Mouse (Mus musculus) liver, embryonic 14.5 days (tissue): ENCODE measurements at regions not wholly inside any gene's neighbourhood (a gene's known extent, or its start where the extent isn't known, plus 50 kb on each side); places are given as distances from the start of the nearest gene placed in this dataset.

Experiments
- ATAC-seq: fragments of 200-750 bp; cut with Nextera tagmentation; 2 replicates; pipeline ENCODE4 v1.8.0; 2017; ENCODE audit warnings: moderate number of reproducible peaks, mild to moderate bottlenecking, moderate library complexity; ENCODE audit not compliant: insufficient read depth
- DNase-seq, 3 experiments: peaks; one replicate each; pipeline ENCODE4 v3.0.0-alpha.2; 2012 to 2013; ENCODE audit warnings: low read depth in 3 of 3, low spot score in 3 of 3
- H3K27ac ChIP-seq: fragments of 300-500 bp; sonication (generic); 2 replicates; pipeline ENCODE4 v1.5.1; 2014; ENCODE audit warnings: moderate library complexity, mild to moderate bottlenecking, control low read depth, inconsistent platforms
- H3K27me3 ChIP-seq: fragments of 300-500 bp; sonication (generic); 2 replicates; pipeline ENCODE4 v1.6.1; 2014; ENCODE audit warnings: mild to moderate bottlenecking, low read length, moderate library complexity; ENCODE audit not compliant: control insufficient read depth, insufficient read depth
- H3K36me3 ChIP-seq: fragments of 300-500 bp; sonication (generic); replicated peaks from 2 replicates; pipeline ENCODE4 v1.6.1; 2014; ENCODE audit warnings: low read depth; ENCODE audit not compliant: control insufficient read depth, insufficient read depth
- H3K4me1 ChIP-seq, 2 experiments: fragments of 200-500 bp in 1 of 2; fragments of 300-500 bp in 1 of 2; sonication (generic) in 1 of 2; replicated peaks; 2 replicates each; pipeline ENCODE4 v1.6.1; 2012 to 2014; ENCODE audit warnings: antibody characterized with exemption in 1 of 2, inconsistent platforms in 1 of 2, low read length in 1 of 2; ENCODE audit not compliant: control insufficient read depth in 2 of 2, insufficient read depth in 2 of 2
- H3K4me2 ChIP-seq: fragments of 300-500 bp; sonication (generic); 2 replicates; pipeline ENCODE4 v1.6.1; 2014; ENCODE audit warnings: low read depth, mild to moderate bottlenecking, control low read depth, moderate library complexity
- H3K4me3 ChIP-seq, 2 experiments: fragments of 200-500 bp in 1 of 2; fragments of 300-500 bp in 1 of 2; sonication (generic) in 1 of 2; 2 replicates each; pipeline ENCODE4 v1.5.1; 2012 to 2014; ENCODE audit warnings: low read depth in 2 of 2, low read length in 2 of 2, mild to moderate bottlenecking in 2 of 2, control low read depth in 1 of 2, inconsistent platforms in 1 of 2, moderate library complexity in 1 of 2; ENCODE audit not compliant: insufficient read depth in 1 of 2
- H3K9ac ChIP-seq: fragments of 300-500 bp; sonication (generic); replicated peaks from 2 replicates; pipeline ENCODE4 v1.6.1; 2014; ENCODE audit warnings: mild to moderate bottlenecking, control low read depth, moderate library complexity
- H3K9me3 ChIP-seq: fragments of 300-500 bp; sonication (generic); 2 replicates; pipeline ENCODE4 v1.6.1; 2016; ENCODE audit warnings: low read length, mixed read lengths; ENCODE audit not compliant: control insufficient read depth
- CTCF ChIP-seq: IDR thresholded peaks from 2 replicates; pipeline ENCODE4 v1.5.1; 2016; ENCODE audit warnings: antibody characterized with exemption, low read depth, control low read depth
- EP300 ChIP-seq: IDR thresholded peaks from 2 replicates; pipeline ENCODE4 v1.6.1; 2016; ENCODE audit warnings: antibody characterized with exemption, low read depth
- WGBS: fragments of 180-500 bp; shearing (Covaris S2); extraction: QIAGEN DNeasy Blood & Tissue Kit; methylation state at CpG from one replicate; pipeline ENCODE4 v1.1.7; 2014; ENCODE audit not compliant: insufficient replicate concordance; 5-methylcytosine and 5-hydroxymethylcytosine counted together

GRCm38 (mm10) chr2:173388140-173388539 is 111.8 kb upstream of the Pmepa1 start:
- Histone ChIP-seq H3K4me3 (no peak overlapping the region), H3K9ac (no peak overlapping the region), H3K36me3 (no peaks in the 10 kb centered on the region), H3K27me3 (no peaks in the 10 kb centered on the region), H3K27ac (no peak overlapping the region), H3K4me1 (no peaks in the 10 kb centered on the region), H3K4me2 (no peak overlapping the region), H3K9me3 (no peaks in the 10 kb centered on the region)
- TF ChIP-seq EP300 (no peak), CTCF (no peak)
- DNase-seq (no peak), ATAC-seq (no peak)
- 35% methylated on average over 4 of the region's 4 CpGs for WGBS

GRCm38 (mm10) chr2:173392557-173393323 is 116.4 kb upstream of the Pmepa1 start:
- no peak for TF ChIP-seq EP300
- no peak for TF ChIP-seq CTCF
- no peak overlapping the region for H3K4me2 ChIP-seq
- H3K9ac ChIP-seq: no peak overlapping the region
- no peak overlapping the region for H3K4me3 ChIP-seq
- ATAC-seq (no peak), DNase-seq (no peak)
- no peaks in the 10 kb centered on the region for H3K36me3 ChIP-seq
- H3K27me3 ChIP-seq: no peaks in the 10 kb centered on the region
- WGBS: 74% methylated on average over 14 of the region's 14 CpGs
- no peak overlapping the region for H3K27ac ChIP-seq
- no peaks in the 10 kb centered on the region for H3K9me3 ChIP-seq
- no peaks in the 10 kb centered on the region for H3K4me1 ChIP-seq

GRCm38 (mm10) chr2:173393324-173393592 is 116.9 kb upstream of the Pmepa1 start:
- no peaks in the 10 kb centered on the region for H3K9me3 ChIP-seq
- no peak for TF ChIP-seq CTCF
- TF ChIP-seq EP300: no peak
- no peaks in the 10 kb centered on the region for H3K36me3 ChIP-seq
- no peaks in the 10 kb centered on the region for H3K4me1 ChIP-seq
- DNase-seq: no peak
- H3K27ac ChIP-seq: no peak overlapping the region
- no peak overlapping the region for H3K9ac ChIP-seq
- H3K4me2 ChIP-seq: no peak overlapping the region
- ATAC-seq: no peak
- 49% methylated on average over 2 of the region's 2 CpGs for WGBS
- H3K4me3 ChIP-seq: no peak overlapping the region
- H3K27me3 ChIP-seq: no peaks in the 10 kb centered on the region

GRCm38 (mm10) chr2:173395526-173395925 is 119.2 kb upstream of the Pmepa1 start:
- ATAC-seq (no peak), DNase-seq (no peak)
- H3K9me3 ChIP-seq: no peaks in the 10 kb centered on the region
- no peaks in the 10 kb centered on the region for H3K27me3 ChIP-seq
- H3K27ac ChIP-seq: no peak overlapping the region
- no peaks in the 10 kb centered on the region for H3K36me3 ChIP-seq
- H3K4me2 ChIP-seq: no peak overlapping the region
- H3K4me1 ChIP-seq: no peaks in the 10 kb centered on the region
- no peak overlapping the region for H3K4me3 ChIP-seq
- 34% methylated on average over 6 of the region's 6 CpGs for WGBS
- no peak for TF ChIP-seq EP300
- no peak for TF ChIP-seq CTCF
- H3K9ac ChIP-seq: no peak overlapping the region

- Histone ChIP-seq H3K9ac (no peak overlapping the region), H3K36me3 (no peaks in the 10 kb centered on the region), H3K4me3 (no peak overlapping the region), H3K27me3 (no peaks in the 10 kb centered on the region), H3K4me1 (no peaks in the 10 kb centered on the region), H3K27ac (no peak overlapping the region), H3K4me2 (no peak overlapping the region), H3K9me3 (no peaks in the 10 kb centered on the region)
- DNase-seq: no peak
- WGBS: 69% methylated on average over 2 of the region's 2 CpGs
- ATAC-seq: no peak
- no peak for TF ChIP-seq EP300
- no peak for TF ChIP-seq CTCF
Measured at GRCm38 (mm10) chr2:173397846-173398331, 121.6 kb upstream of the Pmepa1 start.
